Mouse (Mus musculus) hindbrain, embryonic 16.5 days (tissue): ENCODE results near the gene Irf2. TPM values are rescaled to one million over a fixed set of nuclear protein-coding genes. Genes with fewer than 3 reads are reported as not detected.

Experiments
- ATAC-seq: fragments of 200-750 bp; cut with Nextera tagmentation; 2 replicates; pipeline ENCODE4 v1.8.0; 2017; ENCODE audit warnings: moderate TSS enrichment, moderate library complexity
- H3K27ac ChIP-seq: fragments of 300-500 bp; sonication (generic); 2 replicates; pipeline ENCODE4 v1.5.1; 2014; ENCODE audit warnings: low read depth, mild to moderate bottlenecking, control low read depth, low read length, moderate library complexity
- H3K27me3 ChIP-seq: fragments of 300-500 bp; sonication (generic); replicated peaks from 2 replicates; pipeline ENCODE4 v1.6.1; 2014; ENCODE audit warnings: low read length; ENCODE audit not compliant: control insufficient read depth, insufficient read depth
- H3K36me3 ChIP-seq: fragments of 300-500 bp; sonication (generic); 2 replicates; pipeline ENCODE4 v1.6.1; 2014; ENCODE audit warnings: mild to moderate bottlenecking, low read length, moderate library complexity, mixed read lengths; ENCODE audit not compliant: control insufficient read depth, insufficient read depth
- H3K4me1 ChIP-seq: fragments of 300-500 bp; sonication (generic); 2 replicates; pipeline ENCODE4 v1.6.1; 2014; ENCODE audit warnings: low read depth, low read length; ENCODE audit not compliant: control insufficient read depth, insufficient read depth
- H3K4me2 ChIP-seq: fragments of 300-500 bp; sonication (generic); 2 replicates; pipeline ENCODE4 v1.6.1; 2014; ENCODE audit warnings: mild to moderate bottlenecking, low read length, control low read depth, moderate library complexity
- H3K4me3 ChIP-seq: fragments of 300-500 bp; sonication (generic); 2 replicates; pipeline ENCODE4 v1.5.1; 2014; ENCODE audit warnings: mild to moderate bottlenecking, low read length, control low read depth, moderate library complexity
- H3K9ac ChIP-seq: fragments of 300-500 bp; sonication (generic); 2 replicates; pipeline ENCODE4 v1.6.1; 2014; ENCODE audit warnings: low read depth, mild to moderate bottlenecking, control low read depth, low read length, moderate library complexity
- H3K9me3 ChIP-seq: fragments of 300-500 bp; sonication (generic); 2 replicates; pipeline ENCODE4 v1.6.1; 2014; ENCODE audit warnings: mild to moderate bottlenecking, low read length, moderate library complexity; ENCODE audit not compliant: control insufficient read depth
- WGBS: fragments of 180-500 bp; shearing (Covaris S2); extraction: QIAGEN DNeasy Blood & Tissue Kit; methylation state at CpG from one replicate; pipeline ENCODE4 v1.1.7; 2014; 5-methylcytosine and 5-hydroxymethylcytosine counted together
- polyA plus RNA-seq: library from polyadenylated mRNA; unstranded; fragments of >200 nt; fragmentation: Nextera tagmentation; extraction: Ambion mirVana; gene quantifications from 2 replicates; pipeline ENCODE4 v1.2.1, GENCODE M21; 2015

Gene Irf2
- 11.1 TPM in 2 replicates for polyA plus RNA-seq

DNA sequence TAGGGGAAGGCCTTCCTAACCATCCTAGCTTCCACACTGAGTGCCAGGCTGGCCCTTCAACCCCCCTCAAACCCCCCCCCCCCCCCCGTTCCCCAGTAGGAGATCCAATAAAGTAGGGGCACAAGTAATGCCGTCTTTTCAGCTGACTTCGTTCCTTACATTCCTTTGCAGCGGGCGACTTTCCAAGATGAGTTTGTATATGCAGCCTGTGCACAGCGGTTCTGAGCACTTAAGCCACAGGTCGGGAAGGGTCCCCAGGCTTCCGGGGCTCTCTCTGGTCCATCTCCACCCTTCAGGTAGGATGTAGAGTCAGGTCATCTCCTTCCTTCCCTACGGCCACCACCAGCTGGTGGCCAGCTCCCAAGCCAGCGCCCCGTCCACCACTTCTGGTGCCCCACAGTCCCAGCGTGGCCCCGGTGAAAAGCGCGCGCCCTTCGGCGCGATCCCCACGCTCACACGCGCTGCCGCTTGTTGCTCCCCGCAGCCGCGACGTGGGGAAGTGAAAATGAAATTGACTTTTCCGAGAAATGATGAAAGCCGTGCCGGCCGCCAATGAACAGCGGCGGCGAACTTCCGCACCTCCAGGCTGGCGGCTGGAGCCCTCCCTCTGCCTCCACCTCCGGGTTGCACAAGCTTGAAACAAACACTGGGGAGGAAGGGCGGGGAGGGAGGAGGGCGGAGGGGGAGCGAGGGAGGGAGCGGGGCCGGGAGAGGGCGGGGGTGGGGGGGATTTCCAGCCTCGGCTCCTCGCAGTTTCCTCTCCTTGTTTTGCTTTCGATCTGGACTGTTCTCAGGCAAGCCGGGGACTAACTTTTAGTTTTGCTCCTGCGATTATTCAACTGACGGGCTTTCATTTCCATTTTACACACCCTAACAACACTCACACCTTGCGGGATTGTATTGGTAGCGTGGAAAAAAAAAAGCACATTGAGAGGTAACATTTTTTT lies at the start of gene Irf2:
TSS of gene Irf2 (plus strand) at position 730 of the 947 bp plus-strand sequence.
- peak within 1 kb of the TSS; percentile 99 for H3K9ac ChIP-seq
- H3K36me3 ChIP-seq: no peaks in the 10 kb centered on the region
- H3K27me3 ChIP-seq: no peaks in the 10 kb centered on the region
- H3K4me1 ChIP-seq: peaks cover 4% of the 10 kb centered on the region
- peak within 1 kb of the TSS; percentile 93 for H3K27ac ChIP-seq
- H3K4me3 ChIP-seq: peak within 1 kb of the TSS; percentile 95
- peak within 1 kb of the TSS; percentile 88 for H3K4me2 ChIP-seq
- under 1% methylated on average over 46 of the region's 51 CpGs for WGBS
- peak; percentile 77 for ATAC-seq
- no peaks in the 10 kb centered on the region; the same call in 1 of the 2 replicates for H3K9me3 ChIP-seq

DNA sequence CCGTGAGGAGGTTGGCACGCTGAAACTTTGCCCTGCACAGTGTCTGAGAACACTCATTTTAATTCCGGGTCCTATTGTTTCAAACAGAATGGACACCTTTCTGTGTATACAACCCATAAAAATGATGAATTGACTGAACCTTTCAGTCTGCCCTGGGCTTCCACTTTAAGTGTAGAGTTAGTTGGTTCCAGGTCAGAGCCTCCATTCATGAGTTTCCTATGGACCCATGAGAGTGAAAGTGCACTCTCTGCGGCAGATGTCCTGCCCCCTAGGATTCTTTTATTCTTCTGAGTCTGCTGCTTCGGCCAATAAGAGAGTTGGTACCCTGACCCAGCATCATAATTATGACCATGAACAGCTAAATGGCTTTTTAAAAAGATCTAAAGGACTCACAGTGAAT lies 49.4 kb upstream of the Irf2 start:
- Histone ChIP-seq H3K9me3 (no peaks in the 10 kb centered on the region), H3K4me1 (no peaks in the 10 kb centered on the region), H3K36me3 (no peaks in the 10 kb centered on the region), H3K27me3 (no peaks in the 10 kb centered on the region), H3K4me2 (no peak overlapping the region), H3K9ac (no peak overlapping the region), H3K4me3 (no peak overlapping the region), H3K27ac (no peak overlapping the region)
- 10% methylated on average over 5 of the region's 5 CpGs for WGBS
- no peak for ATAC-seq

DNA sequence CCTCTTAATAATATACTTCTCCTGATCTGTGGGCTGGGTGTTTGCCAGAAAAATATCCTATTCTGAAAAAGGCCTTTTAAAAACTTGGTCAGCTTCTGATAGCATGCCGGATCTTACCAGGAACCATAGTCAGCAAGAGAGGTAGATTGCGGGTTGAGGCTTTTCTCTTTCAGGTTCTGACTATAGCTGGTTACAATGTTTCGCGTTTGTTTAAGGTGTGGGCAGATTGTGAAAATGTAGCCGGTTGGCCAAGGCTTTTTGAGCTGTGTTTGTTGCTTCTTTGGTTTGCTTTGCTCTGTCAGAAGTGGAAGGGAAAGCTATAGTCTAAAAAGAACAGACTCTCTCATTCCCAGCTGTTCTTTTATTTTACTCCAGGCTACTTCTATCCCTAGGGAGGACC lies 49.0 kb upstream of the Irf2 start:
- Histone ChIP-seq H3K27me3 (no peaks in the 10 kb centered on the region), H3K4me3 (no peak overlapping the region), H3K9me3 (no peaks in the 10 kb centered on the region), H3K27ac (no peak overlapping the region), H3K9ac (no peak overlapping the region), H3K4me1 (no peaks in the 10 kb centered on the region), H3K36me3 (no peaks in the 10 kb centered on the region), H3K4me2 (no peak overlapping the region)
- ATAC-seq: no peak
- WGBS: 57% methylated on average over 5 of the region's 5 CpGs

DNA sequence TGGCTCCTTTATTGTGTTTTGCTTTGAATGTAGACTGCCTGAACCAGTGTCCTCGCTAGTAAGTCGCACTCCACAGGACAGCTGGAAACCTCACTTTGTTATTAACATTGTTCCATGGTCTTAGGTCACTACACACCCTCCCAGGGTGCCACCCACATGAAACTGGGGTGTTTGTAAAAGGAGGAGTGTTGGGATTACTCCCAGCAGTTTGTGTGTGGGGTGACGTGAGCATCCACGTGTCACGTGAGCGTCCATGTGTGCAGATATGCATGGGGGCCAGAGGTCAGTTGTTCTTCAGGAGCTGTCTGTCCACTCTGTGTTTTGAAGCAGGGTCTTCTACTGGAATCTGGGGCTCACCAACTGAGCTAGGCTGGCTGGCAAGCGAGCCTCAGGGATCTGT lies 48.2 kb upstream of the Irf2 start:
- no peak overlapping the region for H3K4me2 ChIP-seq
- no peak for ATAC-seq
- H3K9me3 ChIP-seq: no peaks in the 10 kb centered on the region
- no peaks in the 10 kb centered on the region for H3K4me1 ChIP-seq
- no peaks in the 10 kb centered on the region for H3K36me3 ChIP-seq
- no peaks in the 10 kb centered on the region for H3K27me3 ChIP-seq
- H3K27ac ChIP-seq: no peak overlapping the region
- no peak overlapping the region for H3K4me3 ChIP-seq
- 34% methylated on average over 7 of the region's 7 CpGs for WGBS
- H3K9ac ChIP-seq: no peak overlapping the region

DNA sequence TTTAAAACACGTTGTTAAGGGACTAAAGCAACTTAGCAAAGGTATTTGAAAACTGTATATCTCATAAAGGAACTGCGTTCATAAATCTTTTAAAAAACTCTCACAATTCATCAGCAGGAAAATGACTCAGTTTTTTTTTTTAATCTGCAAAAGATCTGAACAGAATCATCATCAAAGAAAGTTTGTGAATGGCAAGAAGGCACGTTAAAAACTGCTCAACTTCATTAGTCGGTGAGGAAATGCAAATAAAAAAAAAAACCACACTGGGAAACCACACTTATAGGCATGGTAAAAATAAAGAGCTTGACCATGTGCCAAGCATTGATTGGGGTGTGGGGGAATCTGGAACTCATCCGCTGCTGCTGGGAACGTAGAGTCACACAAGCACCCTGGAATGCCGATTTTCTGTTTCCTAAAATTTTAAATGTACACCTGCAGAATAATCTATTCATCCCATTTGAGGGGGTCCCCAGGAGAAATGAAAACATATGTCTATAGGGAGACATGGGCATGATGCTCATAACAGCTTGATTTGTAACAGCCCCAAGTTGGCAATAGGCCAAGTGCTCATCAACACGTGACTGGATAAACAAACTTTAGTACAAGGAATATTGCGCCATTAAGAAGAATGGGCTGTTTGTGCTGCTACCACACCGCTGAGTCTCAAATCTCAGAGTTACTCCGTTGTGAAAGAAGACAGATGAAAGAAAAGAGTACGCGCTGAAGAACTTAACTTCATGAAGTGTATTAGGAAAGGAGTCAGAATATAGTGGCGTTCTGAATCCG lies 43.1 kb upstream of the Irf2 start:
- Histone ChIP-seq H3K27me3 (no peaks in the 10 kb centered on the region), H3K9me3 (no peaks in the 10 kb centered on the region), H3K36me3 (no peaks in the 10 kb centered on the region), H3K27ac (no peak overlapping the region), H3K4me2 (peak overlapping the region; percentile 21; the same call in 1 of the 2 replicates), H3K4me1 (no peaks in the 10 kb centered on the region; the same call in 1 of the 2 replicates), H3K4me3 (no peak overlapping the region), H3K9ac (no peak overlapping the region)
- ATAC-seq: no peak
- WGBS: 53% methylated on average over 15 of the region's 15 CpGs

DNA sequence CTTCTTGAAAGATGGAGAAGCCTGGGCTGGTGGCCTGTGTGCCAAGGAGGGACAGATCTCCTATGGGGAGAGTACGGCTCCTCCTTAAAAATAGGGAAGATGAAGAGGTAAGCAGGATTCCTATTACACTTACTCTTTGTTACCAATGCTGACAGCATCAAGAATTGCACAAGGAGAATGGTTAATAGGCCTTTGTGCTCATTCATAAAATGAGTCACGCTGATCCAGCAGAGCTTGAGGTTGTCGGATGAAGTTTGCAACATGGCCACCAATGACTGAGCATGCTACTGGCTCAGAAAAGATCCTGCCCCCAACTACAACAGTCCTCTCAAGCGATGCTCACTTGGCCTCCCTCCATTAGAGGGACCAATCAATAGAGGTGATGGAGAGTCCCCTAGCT lies 42.0 kb upstream of the Irf2 start:
- no peaks in the 10 kb centered on the region for H3K36me3 ChIP-seq
- WGBS: 70% methylated on average over 4 of the region's 4 CpGs
- H3K27me3 ChIP-seq: no peaks in the 10 kb centered on the region
- no peak overlapping the region for H3K27ac ChIP-seq
- no peaks in the 10 kb centered on the region for H3K9me3 ChIP-seq
- no peaks in the 10 kb centered on the region; the same call in 1 of the 2 replicates for H3K4me1 ChIP-seq
- no peak overlapping the region for H3K4me2 ChIP-seq
- ATAC-seq: no peak
- H3K9ac ChIP-seq: no peak overlapping the region
- no peak overlapping the region for H3K4me3 ChIP-seq

DNA sequence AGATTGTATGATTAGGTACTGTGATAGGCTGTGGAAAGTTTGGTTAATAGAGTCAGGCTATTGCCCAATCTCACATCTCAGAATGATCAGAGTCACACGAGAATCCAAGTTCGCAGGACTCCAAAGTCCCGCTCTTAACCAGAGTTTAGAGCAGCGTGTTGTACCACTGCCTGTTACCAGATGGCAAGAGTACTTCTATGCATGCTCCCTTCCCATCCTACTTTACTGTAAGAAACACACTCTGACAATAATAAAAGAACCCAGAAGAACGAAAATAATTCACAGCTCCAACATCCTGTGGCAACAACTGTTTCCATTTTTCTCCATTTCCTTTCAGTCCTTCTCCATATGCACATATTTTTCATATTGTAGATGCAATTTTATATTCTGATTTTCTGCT lies 41.4 kb upstream of the Irf2 start:
- no peak overlapping the region for H3K9ac ChIP-seq
- no peak overlapping the region for H3K4me3 ChIP-seq
- no peaks in the 10 kb centered on the region for H3K9me3 ChIP-seq
- H3K4me2 ChIP-seq: no peak overlapping the region
- no peaks in the 10 kb centered on the region for H3K27me3 ChIP-seq
- no peaks in the 10 kb centered on the region for H3K36me3 ChIP-seq
- no peaks in the 10 kb centered on the region; the same call in 1 of the 2 replicates for H3K4me1 ChIP-seq
- WGBS: 93% methylated on average over 5 of the region's 5 CpGs
- no peak for ATAC-seq
- H3K27ac ChIP-seq: no peak overlapping the region

DNA sequence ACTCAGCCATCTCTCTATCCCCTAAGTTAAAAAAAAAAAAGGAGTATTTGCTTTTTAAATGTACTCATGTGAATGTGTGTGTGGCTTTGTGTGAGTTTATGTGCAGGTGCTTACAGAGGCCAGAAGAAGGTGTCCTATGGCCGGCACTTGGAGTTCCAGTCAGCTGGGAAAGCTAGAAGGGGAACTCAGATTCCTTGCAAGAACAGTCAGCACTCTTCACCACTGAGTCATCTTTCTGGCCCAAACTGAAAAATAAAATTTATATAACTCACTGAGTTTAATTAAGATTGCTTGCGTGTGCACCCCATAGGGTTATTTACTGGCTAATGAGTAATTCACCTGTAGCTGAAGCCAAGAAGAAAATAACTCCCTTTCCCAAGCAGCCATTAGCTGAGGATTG lies 34.4 kb upstream of the Irf2 start:
- Histone ChIP-seq H3K4me1 (no peaks in the 10 kb centered on the region), H3K27ac (no peak overlapping the region), H3K4me3 (no peak overlapping the region), H3K4me2 (no peak overlapping the region), H3K9me3 (no peaks in the 10 kb centered on the region), H3K9ac (no peak overlapping the region), H3K36me3 (no peaks in the 10 kb centered on the region), H3K27me3 (no peaks in the 10 kb centered on the region)
- ATAC-seq: no peak
- WGBS: 98% methylated on average over 2 of the region's 2 CpGs

DNA sequence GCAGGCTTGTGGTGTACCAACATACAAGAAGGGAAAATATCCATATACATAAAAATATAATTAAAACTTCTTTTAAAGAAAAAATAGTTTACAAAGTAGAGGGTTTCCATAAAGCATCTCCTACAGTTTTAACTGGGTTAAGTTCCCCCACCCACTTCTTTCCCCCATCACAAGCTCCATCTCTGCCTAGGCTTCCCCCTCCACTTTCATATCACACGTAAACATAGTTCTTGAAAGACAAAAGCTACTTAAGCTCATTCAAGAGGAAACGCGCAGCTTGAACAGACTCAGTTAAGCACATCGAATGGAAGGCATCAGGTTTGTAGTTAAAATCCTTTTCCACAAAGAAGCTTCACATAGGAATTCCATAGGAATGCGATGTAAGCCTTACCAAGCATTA lies 32.8 kb upstream of the Irf2 start:
- Histone ChIP-seq H3K4me3 (no peak overlapping the region), H3K27ac (no peak overlapping the region), H3K4me1 (no peaks in the 10 kb centered on the region), H3K27me3 (no peaks in the 10 kb centered on the region), H3K4me2 (no peak overlapping the region), H3K9me3 (no peaks in the 10 kb centered on the region), H3K9ac (no peak overlapping the region), H3K36me3 (no peaks in the 10 kb centered on the region)
- 71% methylated on average over 5 of the region's 5 CpGs for WGBS
- no peak for ATAC-seq
